In genomic region chr14:32097691-32098090, GRCm38 (mm10) we compare ENCODE assay signal across 28 mouse cellular contexts. TPM values are rescaled to one million over a fixed set of nuclear protein-coding genes. Genes with fewer than 3 reads are reported as not detected.
DNase-seq lines count a peak whose midpoint lies in the region; ATAC-seq and TF ChIP-seq lines count a peak whose summit lies in the region.
"Had no signal": no experiment of that assay in that cellular context is flagged by ENCODE, and none has a peak within 500 bp of the region (broad histone marks: within the 10 kb centered on the region; RNA-seq: fewer than 3 reads in every experiment).

No protein-coding gene starts in this region.

- no peak overlapping the region for H3K4me2 ChIP-seq in forebrain, embryonic 11.5 days (ENCODE audit: low read depth, low read length, severe bottlenecking)
- H3K4me2 ChIP-seq in forebrain, embryonic 14.5 days (ENCODE audit: low read length), result no peak overlapping the region
- no peak overlapping the region for H3K4me2 ChIP-seq in kidney, embryonic 15.5 days
- no peak overlapping the region for H3K4me2 ChIP-seq in kidney, embryonic 16.5 days (replicated peaks; ENCODE audit: low read depth, low read length)
- H3K4me2 ChIP-seq in stomach, postnatal 0 days (replicated peaks; ENCODE audit: low read depth), result no peak overlapping the region

- 95% methylated on average over 7 of the region's 7 CpGs for WGBS in forebrain, embryonic 11.5 days
- WGBS in forebrain, embryonic 14.5 days, result 97% methylated on average over 7 of the region's 7 CpGs
- 77% methylated on average over 7 of the region's 7 CpGs for WGBS in kidney, embryonic 15.5 days
- WGBS in kidney, embryonic 16.5 days, result 79% methylated on average over 7 of the region's 7 CpGs
- 96% methylated on average over 7 of the region's 7 CpGs for WGBS in stomach, postnatal 0 days

- peaks cover 5% of the 10 kb centered on the region for H3K36me3 ChIP-seq in forebrain, embryonic 11.5 days (ENCODE audit: control insufficient read depth, insufficient read depth, low read length)
- peaks cover 65% of the 10 kb centered on the region for H3K36me3 ChIP-seq in forebrain, embryonic 14.5 days (ENCODE audit: control insufficient read depth, insufficient read depth, low read length)
- peaks cover 84% of the 10 kb centered on the region for H3K36me3 ChIP-seq in kidney, embryonic 15.5 days
- peaks cover 77% of the 10 kb centered on the region for H3K36me3 ChIP-seq in kidney, embryonic 16.5 days (ENCODE audit: insufficient read depth, low read length)
- peaks cover 33% of the 10 kb centered on the region; the same call in 1 of the 2 replicates for H3K36me3 ChIP-seq in stomach, postnatal 0 days (ENCODE audit: control insufficient read depth, insufficient read depth, low read length)

- no peak for TF ChIP-seq EP300 in stomach, postnatal 0 days (optimal IDR thresholded peaks at IDR 0.05)

- H3K4me1 ChIP-seq in forebrain, embryonic 11.5 days (replicated peaks; ENCODE audit: control insufficient read depth, insufficient read depth, low read length), result no peaks in the 10 kb centered on the region
- no peaks in the 10 kb centered on the region for H3K4me1 ChIP-seq in forebrain, embryonic 14.5 days (ENCODE audit: control insufficient read depth, insufficient read depth, low read length)
- H3K4me1 ChIP-seq in kidney, embryonic 15.5 days, result peaks cover 7% of the 10 kb centered on the region; the same call in 1 of the 2 replicates
- H3K4me1 ChIP-seq in kidney, embryonic 16.5 days (ENCODE audit: insufficient read depth, low read length), result peaks cover 10% of the 10 kb centered on the region; the same call in 1 of the 2 replicates
- no peaks in the 10 kb centered on the region for H3K4me1 ChIP-seq in stomach, postnatal 0 days (replicated peaks; ENCODE audit: control insufficient read depth, insufficient read depth)

- no peaks in the 10 kb centered on the region for H3K9me3 ChIP-seq in forebrain, embryonic 11.5 days (ENCODE audit: control insufficient read depth, low read length)
- H3K9me3 ChIP-seq in forebrain, embryonic 14.5 days (replicated peaks; ENCODE audit: control insufficient read depth, low read length), result no peaks in the 10 kb centered on the region
- no peaks in the 10 kb centered on the region for H3K9me3 ChIP-seq in kidney, embryonic 15.5 days (replicated peaks)
- H3K9me3 ChIP-seq in kidney, embryonic 16.5 days (ENCODE audit: low read length), result no peaks in the 10 kb centered on the region
- H3K9me3 ChIP-seq in stomach, postnatal 0 days (ENCODE audit: control insufficient read depth, low read length), result no peaks in the 10 kb centered on the region
- H3K9me3 ChIP-seq: G1E had no signal

- no peak for TF ChIP-seq CTCF in stomach, postnatal 0 days (IDR thresholded peaks at IDR 0.05; ENCODE audit: low read depth)

- H3K27me3 ChIP-seq in forebrain, embryonic 11.5 days (ENCODE audit: control insufficient read depth, insufficient read depth, low read length), result no peaks in the 10 kb centered on the region
- H3K27me3 ChIP-seq in forebrain, embryonic 14.5 days (replicated peaks; ENCODE audit: control insufficient read depth, insufficient read depth, low read length), result no peaks in the 10 kb centered on the region
- H3K27me3 ChIP-seq in kidney, embryonic 15.5 days, result no peaks in the 10 kb centered on the region
- no peaks in the 10 kb centered on the region for H3K27me3 ChIP-seq in kidney, embryonic 16.5 days (ENCODE audit: insufficient read depth, low read length)
- H3K27me3 ChIP-seq in stomach, postnatal 0 days (ENCODE audit: control insufficient read depth, insufficient read depth, low read length), result no peaks in the 10 kb centered on the region
- H3K27me3 ChIP-seq: CH12.LX, Patski had no signal

- no peak overlapping the region for H3K4me3 ChIP-seq in forebrain, embryonic 11.5 days (ENCODE audit: low read depth, low read length)
- no peak overlapping the region for H3K4me3 ChIP-seq in forebrain, embryonic 14.5 days (ENCODE audit: low read depth, low read length)
- no peak overlapping the region for H3K4me3 ChIP-seq in kidney, embryonic 15.5 days (replicated peaks)
- H3K4me3 ChIP-seq in kidney, embryonic 16.5 days (ENCODE audit: low read length), result no peak overlapping the region
- H3K4me3 ChIP-seq in stomach, postnatal 0 days (ENCODE audit: low read depth, low read length), result no peak overlapping the region

- ATAC-seq in forebrain, embryonic 11.5 days (replicated peaks; ENCODE audit: low FRiP score), result no peak
- ATAC-seq in forebrain, embryonic 14.5 days, result no peak
- no peak for ATAC-seq in kidney, embryonic 15.5 days (replicated peaks; ENCODE audit: low FRiP score)
- no peak for ATAC-seq in kidney, embryonic 16.5 days (ENCODE audit: low FRiP score, low TSS enrichment)
- 0 out of 2 replicates have a peak, but pooled peaks have one; percentile 59 for ATAC-seq in stomach, postnatal 0 days (ENCODE audit: low FRiP score, low TSS enrichment)
- ATAC-seq: activated CD4-positive, CD25-positive, alpha-beta regulatory T cell, adult 4 months; CD4-positive, CD25-positive, alpha-beta regulatory T cell, adult 4 months; Patski had no signal

- no peak overlapping the region for H3K9ac ChIP-seq in forebrain, embryonic 11.5 days (ENCODE audit: low read length)
- no peak overlapping the region for H3K9ac ChIP-seq in forebrain, embryonic 14.5 days (ENCODE audit: low read length)
- H3K9ac ChIP-seq in kidney, embryonic 15.5 days, result no peak overlapping the region
- H3K9ac ChIP-seq in kidney, embryonic 16.5 days (replicated peaks; ENCODE audit: low read length), result no peak overlapping the region
- H3K9ac ChIP-seq in stomach, postnatal 0 days (ENCODE audit: low read length), result no peak overlapping the region

- no peak overlapping the region for H3K27ac ChIP-seq in forebrain, embryonic 11.5 days (ENCODE audit: low read depth, low read length)
- H3K27ac ChIP-seq in forebrain, embryonic 14.5 days (ENCODE audit: low read depth, low read length), result no peak overlapping the region
- H3K27ac ChIP-seq in kidney, embryonic 15.5 days, result peak overlapping the region; percentile 52; the same call in 1 of the 2 replicates
- no peak overlapping the region for H3K27ac ChIP-seq in kidney, embryonic 16.5 days (ENCODE audit: low read length)
- no peak overlapping the region for H3K27ac ChIP-seq in stomach, postnatal 0 days (replicated peaks)

- DNase-seq in forebrain, embryonic 11.5 days (ENCODE audit: low spot score), result peak; percentile 7
- DNase-seq in forebrain, embryonic 14.5 days (ENCODE audit: low spot score), result no peak
- DNase-seq in heart, adult 11 months, result peak; percentile 74
- DNase-seq in heart, adult 18-20 months, result no peak
- DNase-seq in stomach, postnatal 0 days (ENCODE audit: low spot score), result no peak
- no peak for DNase-seq in ovary, postnatal 36 days (ENCODE audit: low spot score)
- DNase-seq: adrenal gland, adult 2 months; adrenal gland, adult 8-10 months; adrenal gland, postnatal 10 days; adrenal gland, postnatal 14 days; adrenal gland, postnatal 25 days; adrenal gland, postnatal 36 days; B cell, adult 2 months; cerebellum, adult 11 months; cerebellum, adult 11-12 months had no signal

RNA-seq across cellular contexts. Expression of gene Dph3, which starts 12.2 kb away (rescaled TPM):
- 97.7 and 99.9 TPM in 2 replicates for polyA plus RNA-seq in forebrain, embryonic 11.5 days (2014; fragmentation: Nextera tagmentation; extraction: Ambion mirVana)
- 81.5 and 93.3 TPM in 2 replicates for polyA plus RNA-seq in forebrain, embryonic 14.5 days (2014; fragmentation: Nextera tagmentation; extraction: Ambion mirVana)
- total RNA-seq in heart, adult 18-20 months (2021), result 10 to 100 TPM; 89.0 to 90.5 TPM
- 92.9 and 109 TPM in 2 replicates for polyA plus RNA-seq in kidney, embryonic 15.5 days (2015; fragmentation: Nextera tagmentation; extraction: Ambion mirVana)
- polyA plus RNA-seq in kidney, embryonic 16.5 days (2015; fragmentation: Nextera tagmentation; extraction: Ambion mirVana), result 88.1 and 90.9 TPM in 2 replicates
- polyA plus RNA-seq in stomach, postnatal 0 days (2015; fragmentation: Nextera tagmentation; extraction: Ambion mirVana), result 91.4 and 93.3 TPM in 2 replicates

RNA-seq across cellular contexts. Expression of gene Oxnad1, which starts 12.5 kb away (rescaled TPM):
- polyA plus RNA-seq in forebrain, embryonic 11.5 days (2014; fragmentation: Nextera tagmentation; extraction: Ambion mirVana), result 20.2 and 20.7 TPM in 2 replicates
- polyA plus RNA-seq in forebrain, embryonic 14.5 days (2014; fragmentation: Nextera tagmentation; extraction: Ambion mirVana), result 16.4 and 20.4 TPM in 2 replicates
- total RNA-seq in heart, adult 18-20 months (2021), result 10 to 100 TPM; 53.0 to 54.7 TPM
- polyA plus RNA-seq in kidney, embryonic 15.5 days (2015; fragmentation: Nextera tagmentation; extraction: Ambion mirVana), result 38.7 and 42.2 TPM in 2 replicates
- polyA plus RNA-seq in kidney, embryonic 16.5 days (2015; fragmentation: Nextera tagmentation; extraction: Ambion mirVana), result 35.2 and 36.9 TPM in 2 replicates
- 17.7 and 19.3 TPM in 2 replicates for polyA plus RNA-seq in stomach, postnatal 0 days (2015; fragmentation: Nextera tagmentation; extraction: Ambion mirVana)

RNA-seq across cellular contexts. Expression of gene Msmb, which starts 44.1 kb away (rescaled TPM):
- not detected in 2 replicates for polyA plus RNA-seq in forebrain, embryonic 11.5 days (2014; fragmentation: Nextera tagmentation; extraction: Ambion mirVana)
- not detected in 2 replicates for polyA plus RNA-seq in forebrain, embryonic 14.5 days (2014; fragmentation: Nextera tagmentation; extraction: Ambion mirVana)
- not detected for total RNA-seq in heart, adult 18-20 months (2021)
- not detected in 2 replicates for polyA plus RNA-seq in kidney, embryonic 15.5 days (2015; fragmentation: Nextera tagmentation; extraction: Ambion mirVana)
- not detected in 2 replicates for polyA plus RNA-seq in kidney, embryonic 16.5 days (2015; fragmentation: Nextera tagmentation; extraction: Ambion mirVana)
- polyA plus RNA-seq in stomach, postnatal 0 days (2015; fragmentation: Nextera tagmentation; extraction: Ambion mirVana), result not detected in 2 replicates
- total RNA-seq: adrenal gland, adult 18-20 months; adrenal gland, adult 2 months; adrenal gland, adult 8-10 months; adrenal gland, postnatal 10 days; adrenal gland, postnatal 14 days; adrenal gland, postnatal 25 days; adrenal gland, postnatal 36 days; adrenal gland, postnatal 4 days; CH12.LX; ES-E14; MEL had no signal
- polyA plus RNA-seq: adrenal gland, adult 2 months; brain, embryonic 14.5 days; C2C12; CD4-positive, CD25-positive, alpha-beta regulatory T cell, adult 4 months; G1E; Patski had no signal

Comparison
In these comparisons a context has a peak if more than half of its experiments do, and no peak if none do; other contexts are left out.
1. DNase-seq: peak in forebrain, embryonic 11.5 days (single experiment) and heart, adult 11 months (single experiment); none in forebrain, embryonic 14.5 days (single experiment), heart, adult 18-20 months (0 of 2), stomach, postnatal 0 days (single experiment) and ovary, postnatal 36 days (single experiment).